Mouse (Mus musculus): Measurements from ENCODE around the gene Cd79b. TPM values are rescaled to one million over a fixed set of nuclear protein-coding genes. Genes with fewer than 3 reads are reported as not detected.

The Cd79b gene
- polyA plus RNA-seq, 1 experiment from 2014 or later, result 2.9 TPM

DNA sequence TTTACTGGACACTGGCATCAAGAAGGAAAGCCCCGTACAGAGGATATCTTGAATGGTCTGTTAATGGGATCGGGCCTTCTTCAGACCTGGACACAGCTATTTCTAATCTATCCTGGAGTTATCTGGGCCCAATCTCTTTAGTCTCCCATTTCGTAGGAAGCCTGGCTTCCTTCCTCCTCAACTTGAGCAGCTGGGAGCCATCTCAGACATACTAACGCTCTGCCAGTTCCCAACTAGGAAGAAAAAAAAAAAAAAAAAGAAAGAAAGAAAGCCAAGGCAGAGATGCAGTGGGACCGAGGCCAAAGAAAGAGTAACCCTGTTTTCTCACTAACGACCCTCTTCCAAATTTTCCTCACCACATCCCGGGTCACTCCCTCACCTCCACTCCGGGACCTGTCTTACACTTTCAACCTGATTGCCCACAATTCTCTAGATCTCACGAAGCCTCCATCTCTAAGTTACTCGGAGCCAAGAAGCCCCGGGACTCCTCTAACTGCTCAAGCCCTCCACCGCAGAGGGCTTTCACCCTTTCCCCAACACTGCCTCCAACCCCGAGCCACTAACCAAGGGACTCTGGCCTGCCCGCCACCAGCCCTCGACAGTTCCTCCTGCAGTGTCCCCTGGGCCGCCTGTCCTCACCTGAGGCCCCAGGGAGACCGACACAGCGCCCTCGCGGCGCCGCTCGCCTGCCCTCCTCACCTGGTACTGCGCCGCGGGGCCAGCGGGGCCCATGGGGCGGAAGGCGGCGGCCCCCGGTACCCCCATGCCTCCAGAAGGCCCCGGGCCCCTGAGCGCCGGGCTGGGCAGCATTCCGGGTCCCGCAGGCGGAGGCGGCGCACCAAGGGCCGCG, 42.5 kb downstream of the Cd79b start:
- H3K4me3 ChIP-seq, result peak overlapping the region; percentile 76
- peak overlapping the region; percentile 94 for H3K4me2 ChIP-seq (replicated peaks)
- H3K36me3 ChIP-seq, result peaks cover 4% of the 10 kb centered on the region
- H3K9ac ChIP-seq, result peak overlapping the region; percentile 100
- no peak; the same call in 1 of the 2 replicates for ATAC-seq (ENCODE audit: low FRiP score, low read depth)
- H3K9me3 ChIP-seq, result no peaks in the 10 kb centered on the region
- H3K27ac ChIP-seq, result peak overlapping the region; percentile 96
- WGBS, result 1% methylated on average over 32 of the region's 41 CpGs
- H3K27me3 ChIP-seq, result no peaks in the 10 kb centered on the region
- peaks cover 76% of the 10 kb centered on the region for H3K4me1 ChIP-seq

DNA sequence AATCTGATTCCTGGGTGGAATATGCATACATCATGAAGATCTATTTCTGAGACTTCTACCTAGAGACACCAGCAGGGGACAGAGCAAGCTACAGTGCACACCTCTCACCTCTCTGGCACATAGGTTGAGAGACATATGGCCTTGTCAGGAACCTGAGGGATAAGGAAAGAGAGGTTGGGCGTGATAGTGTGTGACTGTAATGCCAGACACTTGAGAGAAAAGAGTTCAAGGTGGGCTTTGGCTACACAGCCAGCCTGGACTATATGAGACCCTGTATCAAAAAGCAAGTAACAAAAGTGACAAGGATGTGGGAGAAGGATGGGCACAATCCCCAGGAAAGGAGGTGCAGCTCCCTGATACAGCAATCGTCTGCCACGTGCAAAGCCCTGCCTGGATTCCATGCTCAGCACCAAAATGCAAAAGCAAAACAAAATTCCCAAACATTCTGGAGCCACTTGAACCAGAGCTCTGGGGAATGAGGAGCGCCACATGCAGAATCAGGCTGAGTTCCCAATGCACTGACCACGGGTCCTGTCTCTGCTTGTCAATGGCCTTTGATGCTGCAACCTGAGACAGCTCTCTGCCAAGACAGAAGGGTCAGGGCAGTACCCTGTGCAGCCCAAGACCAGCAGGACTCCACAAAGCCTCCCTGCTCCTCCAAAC, 43.3 kb downstream of the Cd79b start:
- Histone ChIP-seq H3K27ac (peak overlapping the region; percentile 96), H3K9ac (peak overlapping the region; percentile 100), H3K9me3 (no peaks in the 10 kb centered on the region), H3K4me3 (peak overlapping the region; percentile 76), H3K4me1 (peaks cover 78% of the 10 kb centered on the region), H3K4me2 (replicated peaks) (peak overlapping the region; percentile 94), H3K27me3 (no peaks in the 10 kb centered on the region), H3K36me3 (peaks cover 11% of the 10 kb centered on the region)
- WGBS, result 24% methylated on average over 5 of the region's 5 CpGs
- no peak for ATAC-seq (ENCODE audit: low FRiP score, low read depth)

DNA sequence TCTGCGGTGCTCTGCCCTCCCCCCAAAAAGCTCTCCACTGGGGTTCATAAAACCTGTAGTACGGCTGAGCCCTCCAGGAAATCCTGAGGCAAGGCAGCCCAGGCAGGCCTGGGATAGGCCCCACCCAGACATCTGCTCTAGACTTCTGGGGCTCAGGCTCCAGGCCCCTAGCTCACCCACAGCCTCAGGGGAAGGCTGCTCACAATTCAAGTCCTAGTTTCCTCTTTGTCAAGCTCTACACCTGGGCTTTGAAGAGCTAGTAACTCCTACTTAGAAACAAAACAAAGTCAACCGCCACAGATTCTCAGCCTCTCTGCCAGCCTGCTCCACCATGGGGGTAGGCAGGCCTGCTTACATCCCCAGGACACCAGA, 45.5 kb downstream of the Cd79b start:
- ATAC-seq (ENCODE audit: low FRiP score, low read depth), result no peak
- peaks cover 33% of the 10 kb centered on the region for H3K36me3 ChIP-seq
- H3K27me3 ChIP-seq, result no peaks in the 10 kb centered on the region
- peaks cover 61% of the 10 kb centered on the region for H3K4me1 ChIP-seq
- peak overlapping the region; percentile 87 for H3K27ac ChIP-seq
- H3K4me2 ChIP-seq (replicated peaks), result peak overlapping the region; percentile 58
- H3K9me3 ChIP-seq, result no peaks in the 10 kb centered on the region
- peak overlapping the region; percentile 34 for H3K4me3 ChIP-seq
- WGBS, result 0% methylated on average over 3 of the region's 3 CpGs
- H3K9ac ChIP-seq, result peak overlapping the region; percentile 62; the same call in 1 of the 2 replicates

DNA sequence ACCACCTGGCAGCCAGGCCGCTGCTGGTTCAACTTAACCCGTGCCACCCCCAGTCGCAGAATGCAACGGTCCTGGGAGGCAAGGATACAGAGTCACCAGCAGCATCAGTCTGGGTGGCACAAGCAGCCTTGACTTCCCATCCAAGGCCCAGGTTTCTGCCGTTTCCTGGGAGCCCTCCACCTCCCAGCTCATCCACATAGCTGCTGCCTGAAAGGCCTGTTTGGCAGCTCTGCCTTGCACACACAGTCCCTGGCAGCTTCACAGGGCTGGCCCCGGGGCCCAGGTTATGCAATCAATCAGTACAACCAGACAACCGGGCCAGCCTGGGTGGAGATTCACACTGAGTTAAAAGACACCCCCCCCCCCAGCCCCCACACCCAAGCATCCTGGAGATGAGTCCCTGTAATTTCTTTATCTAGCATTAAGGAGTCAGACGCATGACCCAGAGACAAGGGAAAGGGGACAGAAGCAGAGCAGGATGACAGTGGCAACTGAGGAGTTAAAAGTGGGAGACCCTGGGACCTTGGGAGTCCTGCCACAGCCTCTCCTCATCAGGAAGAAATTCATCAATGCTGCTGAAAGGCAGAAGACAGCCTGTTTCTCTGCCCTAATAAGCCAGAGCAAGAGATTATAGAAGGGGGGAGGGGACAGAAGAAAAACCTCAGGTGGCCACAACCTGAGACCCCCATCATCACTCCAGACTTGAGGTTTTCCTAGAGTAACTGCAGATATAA, 46.1 kb downstream of the Cd79b start:
- WGBS, result 17% methylated on average over 8 of the region's 8 CpGs
- peak overlapping the region; percentile 62 for H3K9ac ChIP-seq

DNA sequence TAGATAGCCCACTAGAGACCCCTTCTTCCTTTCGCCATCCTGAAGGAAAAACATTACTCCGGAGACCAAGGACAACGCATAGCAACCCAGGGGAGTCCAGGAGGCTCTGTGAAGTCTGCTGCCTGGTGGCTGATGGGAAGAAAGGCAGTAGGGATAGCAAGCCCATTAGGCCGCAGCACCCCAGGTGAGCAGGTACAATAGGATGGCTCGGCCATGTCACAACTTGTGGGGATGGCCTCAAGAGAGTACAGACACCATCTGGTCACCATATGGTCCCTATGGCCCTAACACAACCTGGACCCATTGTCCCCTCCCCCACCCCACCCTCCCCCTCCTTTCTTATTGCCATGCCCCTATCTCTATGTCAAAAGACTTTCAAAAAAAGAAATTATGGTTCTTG, 46.7 kb downstream of the Cd79b start:
- ATAC-seq (ENCODE audit: low FRiP score, low read depth), result no peak
- H3K9ac ChIP-seq, result no peak overlapping the region
- peaks cover 45% of the 10 kb centered on the region for H3K36me3 ChIP-seq
- no peaks in the 10 kb centered on the region for H3K27me3 ChIP-seq
- WGBS, result 38% methylated on average over 5 of the region's 5 CpGs
- no peaks in the 10 kb centered on the region for H3K9me3 ChIP-seq
- peaks cover 53% of the 10 kb centered on the region for H3K4me1 ChIP-seq
- H3K4me2 ChIP-seq (replicated peaks), result peak overlapping the region; percentile 58
- peak overlapping the region; percentile 87 for H3K27ac ChIP-seq
- peak overlapping the region; percentile 34 for H3K4me3 ChIP-seq

More for the DNA sequence above, 46.1 kb downstream of the Cd79b start:
- H3K4me2 ChIP-seq (replicated peaks), result peak overlapping the region; percentile 58
- H3K4me1 ChIP-seq, result peaks cover 56% of the 10 kb centered on the region
- no peaks in the 10 kb centered on the region for H3K27me3 ChIP-seq
- H3K27ac ChIP-seq, result peak overlapping the region; percentile 87
- H3K36me3 ChIP-seq, result peaks cover 39% of the 10 kb centered on the region
- H3K4me3 ChIP-seq, result peak overlapping the region; percentile 34
- ATAC-seq (ENCODE audit: low FRiP score, low read depth), result no peak
- H3K9me3 ChIP-seq, result no peaks in the 10 kb centered on the region

DNA sequence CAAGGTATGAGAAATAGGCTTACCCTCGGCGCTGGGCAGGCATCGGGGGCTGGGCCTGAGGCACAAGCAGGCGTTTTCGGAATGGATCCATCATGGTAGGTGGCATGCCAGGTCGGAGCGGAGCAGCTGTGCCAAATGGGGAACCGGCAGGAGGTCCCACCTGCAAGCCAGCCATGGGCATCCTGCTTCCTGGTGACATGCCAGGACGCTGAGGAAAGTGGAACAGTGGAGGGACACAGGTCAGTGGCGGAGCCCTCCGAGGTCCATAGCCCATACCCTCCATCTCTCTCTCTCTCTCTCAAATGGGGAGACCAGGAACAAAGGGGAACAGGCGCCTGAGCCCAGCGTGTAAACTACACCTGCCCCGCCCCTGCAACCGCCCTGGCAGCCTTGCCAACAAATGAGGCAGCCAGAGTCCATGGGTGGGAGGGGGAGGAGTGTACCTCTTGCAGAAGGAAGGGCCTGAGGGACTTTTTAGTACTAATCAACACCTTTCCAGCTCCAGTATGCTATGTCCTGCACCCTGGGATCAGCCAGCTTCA, 47.2 kb downstream of the Cd79b start:
- Histone ChIP-seq H3K27ac (peak overlapping the region; percentile 87), H3K36me3 (peaks cover 50% of the 10 kb centered on the region), H3K4me3 (peak overlapping the region; percentile 34), H3K4me1 (peaks cover 53% of the 10 kb centered on the region), H3K4me2 (replicated peaks) (peak overlapping the region; percentile 58), H3K9me3 (no peaks in the 10 kb centered on the region), H3K27me3 (no peaks in the 10 kb centered on the region), H3K9ac (peak overlapping the region; percentile 43; the same call in 1 of the 2 replicates)
- 42% methylated on average over 15 of the region's 15 CpGs for WGBS
- peak; percentile 7; the same call in 1 of the 2 replicates for ATAC-seq (ENCODE audit: low FRiP score, low read depth)

DNA sequence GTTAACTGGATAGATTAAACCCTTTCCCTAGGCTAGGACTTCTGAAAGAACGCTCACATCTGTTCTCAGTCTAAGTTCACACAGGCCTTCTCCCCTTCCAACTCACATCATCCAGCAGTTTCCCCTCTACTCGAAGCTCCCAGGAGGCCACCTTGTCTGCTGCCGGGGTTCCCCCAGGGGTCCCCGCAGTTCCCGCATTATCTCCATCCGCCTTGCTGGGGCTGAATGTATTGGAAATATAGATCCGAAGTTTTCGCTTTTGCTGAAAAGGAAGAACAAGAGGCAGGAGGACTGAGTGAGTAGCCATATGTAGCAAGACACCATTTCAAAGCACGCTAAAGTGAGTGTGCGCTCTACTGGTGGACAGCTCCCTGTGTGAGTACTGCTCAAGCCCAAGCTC, 48.1 kb downstream of the Cd79b start:
- no peak overlapping the region for H3K27ac ChIP-seq
- H3K9me3 ChIP-seq, result no peaks in the 10 kb centered on the region
- H3K4me3 ChIP-seq, result peak overlapping the region; percentile 34; the same call in 1 of the 2 replicates
- no peaks in the 10 kb centered on the region for H3K27me3 ChIP-seq
- H3K36me3 ChIP-seq, result peaks cover 59% of the 10 kb centered on the region
- 90% methylated on average over 10 of the region's 10 CpGs for WGBS
- no peak for ATAC-seq (ENCODE audit: low FRiP score, low read depth)
- no peak overlapping the region for H3K9ac ChIP-seq
- peak overlapping the region; percentile 58 for H3K4me2 ChIP-seq (replicated peaks)
- peaks cover 50% of the 10 kb centered on the region for H3K4me1 ChIP-seq

DNA sequence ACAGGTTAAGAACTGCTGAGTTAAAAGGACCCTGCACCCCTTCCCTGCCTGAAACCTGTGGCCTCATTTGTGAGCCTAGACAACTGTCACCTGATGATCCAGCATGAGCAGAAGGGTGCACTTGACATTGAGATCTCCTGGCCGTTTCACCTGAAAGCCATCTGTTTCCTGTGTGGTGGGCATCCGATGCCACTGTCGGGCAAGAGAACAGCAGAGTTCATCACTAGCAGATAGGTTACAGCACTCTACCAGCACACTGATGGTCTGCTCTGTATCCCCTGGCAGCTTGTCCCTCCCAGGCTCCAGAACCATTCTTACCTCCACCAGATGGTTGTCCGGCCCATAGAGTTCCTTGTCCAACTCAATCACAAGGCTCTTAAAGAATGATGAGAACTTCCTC, 49.0 kb downstream of the Cd79b start:
- H3K4me1 ChIP-seq, result peaks cover 42% of the 10 kb centered on the region
- H3K9ac ChIP-seq, result no peak overlapping the region
- no peaks in the 10 kb centered on the region for H3K9me3 ChIP-seq
- 92% methylated on average over 4 of the region's 4 CpGs for WGBS
- peaks cover 68% of the 10 kb centered on the region for H3K36me3 ChIP-seq
- no peaks in the 10 kb centered on the region for H3K27me3 ChIP-seq
- H3K27ac ChIP-seq, result no peak overlapping the region
- ATAC-seq (ENCODE audit: low FRiP score, low read depth), result no peak
- no peak overlapping the region for H3K4me3 ChIP-seq
- H3K4me2 ChIP-seq (replicated peaks), result no peak overlapping the region

DNA sequence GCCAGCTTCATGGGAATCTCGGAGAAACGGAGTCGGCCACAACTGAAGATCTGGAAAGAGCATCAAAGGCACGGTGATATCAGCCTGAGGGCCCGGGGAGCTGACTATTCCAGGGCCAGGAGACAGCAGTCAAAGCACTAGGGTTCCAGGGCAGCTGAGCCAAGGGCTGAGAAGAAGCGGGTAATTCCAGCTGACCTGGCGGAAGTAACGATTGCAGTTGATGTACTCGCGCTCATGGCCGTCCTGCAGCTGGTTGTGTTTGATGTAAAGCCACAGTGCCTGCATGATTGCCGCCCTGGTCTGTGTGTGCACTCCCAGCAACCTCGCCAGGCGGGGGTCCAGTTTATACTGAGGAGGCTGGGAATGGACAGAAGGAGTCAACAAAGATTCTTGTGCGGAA, 49.6 kb downstream of the Cd79b start:
- no peak overlapping the region for H3K4me2 ChIP-seq (replicated peaks)
- ATAC-seq (ENCODE audit: low FRiP score, low read depth), result no peak
- no peaks in the 10 kb centered on the region for H3K27me3 ChIP-seq
- peaks cover 36% of the 10 kb centered on the region for H3K4me1 ChIP-seq
- no peak overlapping the region for H3K4me3 ChIP-seq
- peaks cover 70% of the 10 kb centered on the region for H3K36me3 ChIP-seq
- no peak overlapping the region for H3K27ac ChIP-seq
- 94% methylated on average over 15 of the region's 15 CpGs for WGBS
- H3K9me3 ChIP-seq, result no peaks in the 10 kb centered on the region
- H3K9ac ChIP-seq, result no peak overlapping the region

DNA sequence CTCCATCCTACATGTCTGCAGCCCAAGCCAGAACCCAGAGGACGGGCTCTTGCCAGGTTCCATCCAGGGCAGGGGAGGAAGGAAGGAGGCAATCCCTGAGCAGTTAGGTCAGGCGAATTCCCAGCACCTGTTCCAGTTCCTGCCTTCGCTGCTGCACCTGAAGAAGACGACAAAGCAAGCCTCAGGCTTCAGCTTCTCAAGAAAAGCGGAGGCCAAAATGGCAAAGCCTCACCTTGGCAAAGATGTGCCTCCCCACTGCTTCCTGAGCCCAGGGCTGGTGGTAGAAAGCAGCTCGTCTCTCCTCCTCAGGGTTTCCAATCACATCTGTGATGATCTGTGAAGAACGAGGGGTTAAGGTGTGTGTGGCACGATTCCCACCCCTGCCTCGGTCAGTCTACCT, 50.6 kb downstream of the Cd79b start:
- no peaks in the 10 kb centered on the region for H3K9me3 ChIP-seq
- H3K27me3 ChIP-seq, result no peaks in the 10 kb centered on the region

More for the DNA sequence above, 50.6 kb downstream of the Cd79b start:
- Histone ChIP-seq H3K4me3 (no peak overlapping the region), H3K9ac (no peak overlapping the region), H3K4me2 (replicated peaks) (no peak overlapping the region), H3K36me3 (peaks cover 80% of the 10 kb centered on the region), H3K4me1 (peaks cover 29% of the 10 kb centered on the region), H3K27ac (no peak overlapping the region)
- ATAC-seq (ENCODE audit: low FRiP score, low read depth), result no peak
- 79% methylated on average over 9 of the region's 9 CpGs for WGBS
